Mouse (Mus musculus) myocyte (in vitro differentiated cells): ENCODE results near the gene Cela3a.

Source experiments
- CEBPB ChIP-seq: IDR thresholded peaks from 2 replicates; pipeline ENCODE4 v1.6.1; 2011; ENCODE audit warnings: mild to moderate bottlenecking, moderate library complexity; ENCODE audit not compliant: poor library complexity, insufficient read depth, severe bottlenecking
- E2F4 ChIP-seq: IDR thresholded peaks from one replicate; pipeline ENCODE4 v1.6.1; 2011; ENCODE audit warnings: mild to moderate bottlenecking, control low read depth, moderate library complexity; ENCODE audit not compliant: insufficient read depth
- MAX ChIP-seq: IDR thresholded peaks from one replicate; pipeline ENCODE4 v1.6.1; 2011; ENCODE audit warnings: low read depth, mild to moderate bottlenecking, control low read depth
- POLR2A ChIP-seq: IDR thresholded peaks from one replicate; pipeline ENCODE4 v1.6.1; 2011; ENCODE audit warnings: low read depth, mild to moderate bottlenecking, control low read depth, moderate library complexity; ENCODE audit not compliant: insufficient read length
- SRF ChIP-seq: IDR thresholded peaks from one replicate; pipeline ENCODE4 v1.6.1; 2011; ENCODE audit warnings: low read depth; ENCODE audit not compliant: control insufficient read depth, insufficient read length
- USF1 ChIP-seq: IDR thresholded peaks from one replicate; pipeline ENCODE4 v1.6.1; 2011; ENCODE audit warnings: low read depth, mild to moderate bottlenecking, control low read depth, moderate library complexity

GRCm38 (mm10) chr4:137396641-137397525, 12.7 kb downstream of the Cela3a start:
- TF ChIP-seq POLR2A, result no peak
- TF ChIP-seq E2F4, result no peak
- no peak for TF ChIP-seq MAX
- no peak for TF ChIP-seq USF1
- TF ChIP-seq SRF, result no peak
- TF ChIP-seq CEBPB, result no peak
